Comparison of ENCODE assay signal across 10 mouse cellular contexts in genomic region chr6:82133592-82133978, GRCm38 (mm10).
"Had no signal": no experiment of that assay in that cellular context is flagged by ENCODE, and none has a peak within 500 bp of the region (broad histone marks: within the 10 kb centered on the region; RNA-seq: fewer than 3 reads in every experiment).

No protein-coding gene starts in this region.

- H3K36me3 ChIP-seq: limb, embryonic 13.5 days; midbrain, embryonic 12.5 days; neural tube, embryonic 12.5 days had no signal

- H3K4me3 ChIP-seq: limb, embryonic 13.5 days; midbrain, embryonic 12.5 days; myocyte; neural tube, embryonic 12.5 days had no signal

- H3K4me1 ChIP-seq: limb, embryonic 13.5 days; midbrain, embryonic 12.5 days had no signal

- H3K9ac ChIP-seq: limb, embryonic 13.5 days; liver, embryonic 14.5 days; midbrain, embryonic 12.5 days; neural tube, embryonic 12.5 days had no signal

- H3K9me3 ChIP-seq: limb, embryonic 13.5 days; midbrain, embryonic 12.5 days; neural tube, embryonic 12.5 days had no signal

- H3K27me3 ChIP-seq: limb, embryonic 13.5 days; midbrain, embryonic 12.5 days; neural tube, embryonic 12.5 days had no signal

- H3K27ac ChIP-seq: limb, embryonic 13.5 days; liver, embryonic 14.5 days; midbrain, embryonic 12.5 days; neural tube, embryonic 12.5 days had no signal

- DNase-seq: kidney, adult 18-20 months; kidney, postnatal 10 days; left cerebral cortex, postnatal 4 days; lung, adult 18-20 months; thymus, postnatal 36 days had no signal

- H3K4me2 ChIP-seq: limb, embryonic 13.5 days; midbrain, embryonic 12.5 days; neural tube, embryonic 12.5 days had no signal
